Mouse (Mus musculus) midbrain, embryonic 16.5 days (tissue): ENCODE results near the gene Lifr. TPM values are rescaled to one million over a fixed set of nuclear protein-coding genes. Genes with fewer than 3 reads are reported as not detected.

Source experiments
- ATAC-seq: fragments of 200-750 bp; cut with Nextera tagmentation; 2 replicates; pipeline ENCODE4 v1.8.0; 2017; ENCODE audit warnings: moderate TSS enrichment
- H3K27ac ChIP-seq: fragments of 300-500 bp; sonication (generic); 2 replicates; pipeline ENCODE4 v1.5.1; 2014; ENCODE audit warnings: mild to moderate bottlenecking, low read length, mixed read lengths
- H3K27me3 ChIP-seq: fragments of 300-500 bp; sonication (generic); 2 replicates; pipeline ENCODE4 v1.6.1; 2014; ENCODE audit warnings: low read depth, low read length, mixed read lengths; ENCODE audit not compliant: control insufficient read depth, insufficient read depth
- H3K36me3 ChIP-seq: fragments of 300-500 bp; sonication (generic); 2 replicates; pipeline ENCODE4 v1.6.1; 2014; ENCODE audit warnings: mild to moderate bottlenecking, low read length, moderate library complexity, mixed read lengths; ENCODE audit not compliant: control insufficient read depth, insufficient read depth
- H3K4me1 ChIP-seq: fragments of 300-500 bp; sonication (generic); 2 replicates; pipeline ENCODE4 v1.6.1; 2014; ENCODE audit warnings: mild to moderate bottlenecking, low read length, mixed read lengths; ENCODE audit not compliant: control insufficient read depth, insufficient read depth
- H3K4me2 ChIP-seq: fragments of 300-500 bp; sonication (generic); 2 replicates; pipeline ENCODE4 v1.6.1; 2014; ENCODE audit warnings: mild to moderate bottlenecking, low read length, mixed read lengths
- H3K4me3 ChIP-seq: fragments of 300-500 bp; sonication (generic); 2 replicates; pipeline ENCODE4 v1.5.1; 2014; ENCODE audit warnings: low read depth, mild to moderate bottlenecking, low read length, moderate library complexity, mixed read lengths
- H3K9ac ChIP-seq: fragments of 300-500 bp; sonication (generic); 2 replicates; pipeline ENCODE4 v1.6.1; 2014; ENCODE audit warnings: low read depth, low read length, mixed read lengths
- H3K9me3 ChIP-seq: fragments of 300-500 bp; sonication (generic); replicated peaks from 2 replicates; pipeline ENCODE4 v1.6.1; 2014; ENCODE audit warnings: mild to moderate bottlenecking, low read length, mixed read lengths; ENCODE audit not compliant: control insufficient read depth, poor library complexity, severe bottlenecking
- WGBS: fragments of 180-500 bp; shearing (Covaris S2); extraction: QIAGEN DNeasy Blood & Tissue Kit; methylation state at CpG from one replicate; pipeline ENCODE4 v1.1.7; 2014; 5-methylcytosine and 5-hydroxymethylcytosine counted together
- polyA plus RNA-seq: library from polyadenylated mRNA; unstranded; fragments of >200 nt; fragmentation: Nextera tagmentation; extraction: Ambion mirVana; gene quantifications from 2 replicates; pipeline ENCODE4 v1.2.1, GENCODE M21; 2015

The Lifr gene
- polyA plus RNA-seq, 1 experiment from 2014 or later: 9.5 TPM

DNA sequence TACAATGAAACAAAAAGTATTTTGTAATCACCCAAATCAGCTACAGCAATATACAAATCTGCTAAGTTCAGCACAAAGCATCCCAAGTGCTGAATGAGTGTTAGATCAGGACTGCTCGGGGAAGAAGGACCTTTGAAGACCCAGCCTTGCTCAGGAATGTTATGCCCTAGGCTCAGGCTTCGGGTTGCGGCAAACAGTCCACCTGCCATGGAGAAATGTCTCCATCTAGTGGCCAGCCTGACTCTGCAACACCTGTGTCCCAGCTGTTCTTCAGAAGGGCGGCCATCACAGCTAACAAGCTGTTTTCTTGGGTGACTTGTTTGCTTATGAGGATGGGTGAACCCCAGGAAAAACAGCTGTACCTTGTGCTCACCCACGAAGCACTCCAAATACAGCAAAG lies 135.8 kb downstream of the Lifr start:
- Histone ChIP-seq H3K4me3 (no peak overlapping the region), H3K4me2 (no peak overlapping the region), H3K27me3 (no peaks in the 10 kb centered on the region), H3K9me3 (no peaks in the 10 kb centered on the region), H3K27ac (no peak overlapping the region), H3K36me3 (no peaks in the 10 kb centered on the region), H3K9ac (no peak overlapping the region), H3K4me1 (no peaks in the 10 kb centered on the region)
- ATAC-seq: peak; percentile 92
- WGBS: 4% methylated on average over 5 of the region's 5 CpGs

- ATAC-seq: no peak
Observed at GRCm38 (mm10) chr15:7233393-7234090, 143.1 kb downstream of the Lifr start.

DNA sequence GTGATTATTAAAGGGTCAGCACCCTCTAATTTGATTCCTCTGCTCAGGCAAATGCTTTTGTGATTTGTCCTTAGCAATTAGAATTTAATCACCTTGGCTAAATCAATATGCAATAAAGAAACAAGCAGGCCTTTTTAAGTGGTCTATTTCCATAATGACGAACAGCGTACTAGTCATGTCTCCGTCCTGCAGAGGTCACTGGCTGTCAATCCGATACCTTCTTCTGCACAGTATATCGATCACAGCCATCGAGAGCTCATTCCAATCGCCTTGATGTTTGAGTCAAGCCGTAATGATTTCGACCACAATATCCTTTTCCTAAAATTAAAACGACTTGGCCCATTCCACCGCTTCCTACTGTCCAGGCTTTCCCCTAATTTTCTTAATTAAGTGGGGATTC lies 149.5 kb downstream of the Lifr start:
- 82% methylated on average over 11 of the region's 11 CpGs for WGBS
- no peak overlapping the region for H3K27ac ChIP-seq
- no peaks in the 10 kb centered on the region for H3K36me3 ChIP-seq
- H3K4me2 ChIP-seq: no peak overlapping the region
- no peak for ATAC-seq
- H3K4me3 ChIP-seq: no peak overlapping the region
- no peaks in the 10 kb centered on the region for H3K27me3 ChIP-seq
- H3K9me3 ChIP-seq: no peaks in the 10 kb centered on the region
- no peaks in the 10 kb centered on the region for H3K4me1 ChIP-seq
- no peak overlapping the region for H3K9ac ChIP-seq

More at GRCm38 (mm10) chr15:7233393-7234090, 143.1 kb downstream of the Lifr start:
- no peak overlapping the region for H3K9ac ChIP-seq
- no peaks in the 10 kb centered on the region for H3K36me3 ChIP-seq
- 87% methylated on average over 13 of the region's 13 CpGs for WGBS
- H3K9me3 ChIP-seq: no peaks in the 10 kb centered on the region
- no peaks in the 10 kb centered on the region for H3K27me3 ChIP-seq
- no peak overlapping the region for H3K4me3 ChIP-seq
- H3K4me2 ChIP-seq: no peak overlapping the region
- no peaks in the 10 kb centered on the region for H3K4me1 ChIP-seq
- no peak overlapping the region for H3K27ac ChIP-seq

DNA sequence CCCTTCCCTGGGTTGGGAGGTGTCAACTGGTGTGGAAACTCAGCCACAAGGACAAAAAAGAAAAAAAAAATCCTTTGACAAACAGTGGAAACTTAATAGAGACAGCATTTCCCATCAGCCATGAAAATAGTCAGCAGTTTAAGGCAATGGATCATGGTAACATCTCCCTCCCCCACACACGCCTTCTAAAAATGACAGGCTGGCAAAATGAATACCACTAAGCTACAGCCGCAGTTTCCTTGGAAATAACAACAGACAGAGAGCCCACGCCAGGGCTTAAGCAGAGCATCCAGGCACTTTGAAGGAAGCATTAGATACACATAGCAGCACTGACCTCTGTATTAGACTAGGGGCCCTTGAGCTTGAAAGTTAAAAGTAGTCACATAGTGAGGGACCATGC lies 150.5 kb downstream of the Lifr start:
- Histone ChIP-seq H3K27ac (no peak overlapping the region), H3K4me2 (no peak overlapping the region), H3K36me3 (no peaks in the 10 kb centered on the region), H3K27me3 (no peaks in the 10 kb centered on the region), H3K4me1 (no peaks in the 10 kb centered on the region), H3K4me3 (no peak overlapping the region), H3K9me3 (no peaks in the 10 kb centered on the region), H3K9ac (no peak overlapping the region)
- ATAC-seq: no peak
- WGBS: 59% methylated on average over 3 of the region's 3 CpGs

DNA sequence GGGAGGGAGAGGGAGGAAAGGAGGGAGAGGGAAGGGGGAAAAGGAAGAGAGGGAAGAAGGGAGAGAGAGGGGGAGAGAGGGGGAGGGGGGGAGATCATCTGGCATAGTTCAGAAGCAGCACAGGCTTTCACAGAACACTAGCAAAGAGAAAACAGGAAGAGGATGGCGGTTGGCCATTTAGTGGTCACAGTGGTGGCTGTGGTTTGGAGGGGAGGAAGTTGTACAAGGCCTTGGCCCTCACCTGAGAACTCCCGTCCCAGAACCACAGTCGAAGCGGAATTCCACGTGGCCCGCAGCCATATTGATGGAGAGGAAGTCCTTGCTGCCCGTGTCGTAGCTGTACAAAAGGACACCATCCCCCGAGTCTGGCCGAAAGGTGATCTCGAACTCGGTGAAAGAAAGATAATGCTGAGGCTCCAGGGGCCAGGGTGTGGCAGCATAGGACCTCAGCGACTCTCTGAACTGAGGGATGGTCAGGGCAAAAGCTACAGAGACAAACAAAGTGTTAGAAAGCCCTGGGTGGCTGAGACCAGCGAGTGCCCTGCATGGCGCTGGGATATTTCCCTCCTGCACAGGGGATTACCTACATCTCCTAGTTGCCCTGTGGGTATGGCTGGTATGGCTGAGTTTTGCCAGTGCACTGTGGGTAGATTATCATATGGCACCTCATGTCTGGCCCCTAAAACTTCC lies 151.9 kb downstream of the Lifr start:
- Histone ChIP-seq H3K36me3 (no peaks in the 10 kb centered on the region), H3K4me2 (no peak overlapping the region), H3K27me3 (no peaks in the 10 kb centered on the region), H3K9ac (no peak overlapping the region), H3K4me3 (no peak overlapping the region), H3K4me1 (no peaks in the 10 kb centered on the region), H3K9me3 (no peaks in the 10 kb centered on the region), H3K27ac (no peak overlapping the region)
- no peak for ATAC-seq
- 80% methylated on average over 15 of the region's 15 CpGs for WGBS

Other genes with a start within 250 kb of the Lifr start
- gene Osmr, start 215.6 kb upstream of the Lifr start, polyA plus RNA-seq: 2.1 and 2.6 TPM in 2 replicates